Mouse (Mus musculus) brain, embryonic 14.5 days (tissue): ENCODE results near the gene Prox1.

ENCODE experiments used
- CTCF ChIP-seq: fragments of 200-500 bp; IDR thresholded peaks from 2 replicates; pipeline ENCODE4 v1.5.1; 2012; ENCODE audit warnings: inconsistent platforms, mild to moderate bottlenecking, moderate library complexity, borderline replicate concordance; ENCODE audit not compliant: insufficient read depth, insufficient read length; ENCODE audit errors: extremely low read depth
- POLR2A ChIP-seq: fragments of 200-500 bp; IDR thresholded peaks from 2 replicates; pipeline ENCODE4 v1.6.1; 2012; ENCODE audit warnings: mild to moderate bottlenecking, inconsistent platforms, borderline replicate concordance; ENCODE audit not compliant: poor library complexity, insufficient read depth, insufficient read length, severe bottlenecking; ENCODE audit errors: extremely low read depth

- TF ChIP-seq CTCF, result no peak
- no peak for TF ChIP-seq POLR2A
Observed at GRCm38 (mm10) chr1:190124961-190125739, 45.4 kb downstream of the Prox1 start.
